Mouse (Mus musculus) spleen, postnatal 4 days (tissue): Measurements from ENCODE around the gene Ppan.

Source experiments
- DNase-seq, 2 experiments: peaks; one replicate each; pipeline ENCODE4 v3.0.0; 2022; ENCODE audit warnings: low spot score in 2 of 2

The Ppan gene

DNA sequence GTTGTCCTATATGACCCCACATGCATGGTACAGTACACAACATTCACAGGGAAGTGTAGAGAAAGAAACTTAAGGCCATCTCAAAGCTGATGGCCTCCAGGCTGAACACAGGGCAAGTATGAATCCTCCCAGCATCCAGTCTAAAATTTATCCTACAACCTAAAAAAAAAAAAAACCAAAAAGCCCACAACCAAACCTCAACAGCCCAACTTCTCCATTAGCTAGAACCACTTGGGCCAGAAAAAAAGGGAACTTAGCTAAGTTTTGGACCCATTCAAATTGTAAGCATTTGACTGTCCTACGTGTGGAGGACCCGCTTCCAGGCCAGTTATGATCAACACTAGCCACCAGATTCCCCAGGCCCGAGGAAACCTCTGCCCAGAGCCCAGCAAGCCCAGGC lies 35.3 kb downstream of the Ppan start:
- no peak for DNase-seq
